Mouse (Mus musculus) Muller cell, postnatal 12 days (primary cell): ENCODE data around the gene Gm1553.

Source experiments
- DNase-seq: peaks from one replicate; pipeline ENCODE4 v3.0.0-alpha.2; 2015; ENCODE audit errors: inconsistent ontology term

The Gm1553 gene

GRCm38 (mm10) chr10:82492518-82492917 is at the start of gene Gm1553:
Gene Gm1553 (minus strand): TSS chr10:82492618.
- DNase-seq, result no peak
